Mouse (Mus musculus) ES-Bruce4 (cell line): ENCODE results near the gene Fto. TPM values are rescaled to one million over a fixed set of nuclear protein-coding genes. Genes with fewer than 3 reads are reported as not detected.

ENCODE experiments used
- H3K27ac ChIP-seq: 2 replicates; pipeline ENCODE4 v1.5.1; 2012; ENCODE audit warnings: low read length, inconsistent platforms; ENCODE audit not compliant: insufficient read depth
- H3K27me3 ChIP-seq: 2 replicates; pipeline ENCODE4 v1.6.1; 2012; ENCODE audit warnings: mild to moderate bottlenecking, low read length, inconsistent platforms; ENCODE audit not compliant: control insufficient read depth, poor library complexity, insufficient read depth, severe bottlenecking
- H3K36me3 ChIP-seq: 2 replicates; pipeline ENCODE4 v1.6.1; 2012; ENCODE audit warnings: inconsistent platforms, mild to moderate bottlenecking, low read length, moderate library complexity; ENCODE audit not compliant: control insufficient read depth, poor library complexity, insufficient read depth, severe bottlenecking
- H3K4me1 ChIP-seq: one replicate; pipeline ENCODE4 v1.8.1; 2011; ENCODE audit warnings: low read length; ENCODE audit not compliant: control insufficient read depth, insufficient read depth
- H3K4me3 ChIP-seq: 2 replicates; pipeline ENCODE4 v1.5.1; 2011; ENCODE audit warnings: low read depth, mild to moderate bottlenecking, low read length
- H3K9ac ChIP-seq: 2 replicates; pipeline ENCODE4 v1.6.1; 2012; ENCODE audit warnings: low read depth, mild to moderate bottlenecking, inconsistent platforms; ENCODE audit not compliant: poor library complexity, severe bottlenecking
- H3K9me3 ChIP-seq: replicated peaks from 2 replicates; pipeline ENCODE4 v1.6.1; 2012; ENCODE audit warnings: mild to moderate bottlenecking, low read length, inconsistent platforms; ENCODE audit not compliant: control insufficient read depth, poor library complexity, insufficient read depth, severe bottlenecking
- CTCF ChIP-seq: IDR thresholded peaks from one replicate; pipeline ENCODE4 v1.8.1; 2011; ENCODE audit warnings: low read depth, low read length
- EP300 ChIP-seq: IDR thresholded peaks from 2 replicates; pipeline ENCODE4 v1.6.1; 2011; ENCODE audit warnings: low read depth, low read length; ENCODE audit not compliant: insufficient read depth
- POLR2A ChIP-seq: IDR thresholded peaks from one replicate; pipeline ENCODE4 v1.8.1; 2011; ENCODE audit warnings: low read length; ENCODE audit not compliant: insufficient read depth
- polyA plus RNA-seq: library from polyadenylated mRNA; stranded (reverse); fragments of >200 nt; gene quantifications from 2 replicates; pipeline ENCODE4 v1.2.4, GENCODE M21; 2011; ENCODE audit warnings: low read depth; ENCODE audit not compliant: missing spikeins, insufficient read depth, insufficient read length

Gene Fto
- polyA plus RNA-seq, 1 experiment: 61.2 TPM

DNA sequence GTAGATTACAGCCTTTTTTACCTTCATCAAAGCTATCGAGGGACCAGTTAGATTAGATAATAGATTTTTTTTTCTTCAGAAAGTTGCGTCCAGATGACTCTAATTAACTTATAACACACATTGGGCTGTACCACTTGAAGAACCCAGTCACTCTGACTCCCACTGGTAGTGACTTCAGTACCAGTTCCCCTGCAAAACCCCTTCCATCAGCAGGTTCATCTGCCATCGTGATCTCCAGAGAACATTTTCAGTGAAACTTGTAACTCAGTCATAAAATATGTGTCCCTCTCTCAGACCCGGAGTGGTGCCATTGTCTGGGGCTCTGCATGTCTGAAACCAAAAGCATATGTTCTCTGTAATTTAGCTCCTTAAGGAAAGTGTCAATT is 211.5 kb downstream of the Fto start:
- no peak overlapping the region for H3K9ac ChIP-seq
- TF ChIP-seq CTCF: no peak
- no peak for TF ChIP-seq EP300
- no peak for TF ChIP-seq POLR2A
- no peaks in the 10 kb centered on the region for H3K36me3 ChIP-seq
- H3K4me1 ChIP-seq: no peaks in the 10 kb centered on the region
- H3K27ac ChIP-seq: no peak overlapping the region
- no peaks in the 10 kb centered on the region for H3K9me3 ChIP-seq
- H3K4me3 ChIP-seq: no peak overlapping the region
- no peaks in the 10 kb centered on the region for H3K27me3 ChIP-seq

DNA sequence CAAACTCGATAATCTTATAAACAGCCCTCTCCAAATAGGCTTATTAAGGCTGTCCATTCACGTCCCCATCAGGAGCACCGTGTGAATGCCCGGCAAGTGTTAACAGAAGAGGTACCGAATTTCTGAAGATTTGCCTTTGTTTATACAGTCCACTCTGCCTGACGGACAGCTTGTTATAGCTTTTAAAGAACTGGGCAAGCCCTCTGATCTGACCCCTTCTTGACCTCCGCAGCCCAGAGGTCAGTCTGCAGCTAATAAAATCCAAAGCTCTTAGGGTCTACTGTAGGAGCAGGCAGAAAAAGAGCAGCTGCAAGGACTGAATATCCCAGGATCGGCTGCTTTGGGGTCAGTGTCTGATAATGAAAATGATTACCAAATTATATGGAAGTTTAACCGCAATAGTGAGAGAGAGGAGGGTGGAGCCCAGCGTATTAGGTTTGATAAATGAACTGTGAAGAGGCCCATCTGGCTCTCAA is 212.1 kb downstream of the Fto start:
- Histone ChIP-seq H3K4me3 (no peak overlapping the region), H3K4me1 (no peaks in the 10 kb centered on the region), H3K27me3 (no peaks in the 10 kb centered on the region)

DNA sequence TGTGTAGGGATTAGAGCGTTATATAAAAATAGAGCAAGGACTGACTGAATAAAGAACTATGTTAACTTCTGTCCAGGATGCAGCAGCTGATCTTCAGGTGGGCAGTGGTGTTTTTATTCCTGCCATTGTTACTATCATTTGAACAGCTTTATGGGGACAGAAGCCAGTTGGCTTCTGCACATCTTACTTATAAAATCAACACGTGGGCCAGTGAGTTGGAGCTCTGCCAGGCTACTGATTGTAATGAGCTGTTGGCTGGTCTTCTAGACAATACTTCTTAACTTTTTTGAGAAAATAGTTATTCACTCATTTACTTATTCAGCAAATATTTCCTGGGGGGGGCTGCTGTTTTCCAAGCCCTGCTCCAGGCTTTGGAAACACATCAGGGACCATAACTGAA is 215.6 kb downstream of the Fto start:
- Histone ChIP-seq H3K4me1 (no peaks in the 10 kb centered on the region), H3K4me3 (no peak overlapping the region), H3K27me3 (no peaks in the 10 kb centered on the region), H3K36me3 (no peaks in the 10 kb centered on the region), H3K9me3 (no peaks in the 10 kb centered on the region), H3K9ac (no peak overlapping the region), H3K27ac (no peak overlapping the region)
- no peak for TF ChIP-seq EP300

More for the DNA sequence above, 212.1 kb downstream of the Fto start:
- H3K9me3 ChIP-seq: no peaks in the 10 kb centered on the region
- H3K27ac ChIP-seq: no peak overlapping the region
- TF ChIP-seq EP300 (no peak), POLR2A (no peak), CTCF (no peak)
- no peak overlapping the region for H3K9ac ChIP-seq
- H3K36me3 ChIP-seq: no peaks in the 10 kb centered on the region

- Histone ChIP-seq H3K9me3 (no peaks in the 10 kb centered on the region), H3K4me3 (no peak overlapping the region), H3K4me1 (no peaks in the 10 kb centered on the region), H3K36me3 (no peaks in the 10 kb centered on the region), H3K9ac (no peak overlapping the region), H3K27me3 (no peaks in the 10 kb centered on the region), H3K27ac (no peak overlapping the region)
- TF ChIP-seq EP300: no peak
Measured at GRCm38 (mm10) chr8:91529699-91530098, 216.4 kb downstream of the Fto start.

DNA sequence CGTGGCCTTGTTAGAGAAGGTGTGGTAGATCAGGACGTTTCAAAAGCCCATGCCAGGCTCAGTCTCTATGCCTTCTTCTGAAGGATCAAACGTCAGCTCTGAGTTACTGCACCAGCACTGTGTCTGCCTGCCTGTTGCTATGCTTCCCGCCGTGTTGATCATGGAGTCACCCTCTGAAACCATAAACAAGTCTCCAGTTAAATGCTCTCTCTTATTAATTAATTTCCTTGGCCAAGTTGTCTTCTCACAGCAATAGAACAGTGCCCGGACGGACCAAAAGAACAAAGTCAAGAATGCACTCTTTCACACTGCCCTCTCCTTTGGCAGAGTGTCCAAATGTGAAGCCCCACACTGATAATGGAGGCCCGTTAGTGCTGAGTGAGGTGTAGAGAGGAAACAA is 217.3 kb downstream of the Fto start:
- no peaks in the 10 kb centered on the region for H3K9me3 ChIP-seq
- H3K4me1 ChIP-seq: no peaks in the 10 kb centered on the region
- no peak overlapping the region for H3K27ac ChIP-seq
- TF ChIP-seq EP300 (no peak), POLR2A (no peak), CTCF (no peak)
- H3K27me3 ChIP-seq: no peaks in the 10 kb centered on the region
- no peak overlapping the region for H3K4me3 ChIP-seq
- H3K36me3 ChIP-seq: no peaks in the 10 kb centered on the region
- H3K9ac ChIP-seq: no peak overlapping the region

DNA sequence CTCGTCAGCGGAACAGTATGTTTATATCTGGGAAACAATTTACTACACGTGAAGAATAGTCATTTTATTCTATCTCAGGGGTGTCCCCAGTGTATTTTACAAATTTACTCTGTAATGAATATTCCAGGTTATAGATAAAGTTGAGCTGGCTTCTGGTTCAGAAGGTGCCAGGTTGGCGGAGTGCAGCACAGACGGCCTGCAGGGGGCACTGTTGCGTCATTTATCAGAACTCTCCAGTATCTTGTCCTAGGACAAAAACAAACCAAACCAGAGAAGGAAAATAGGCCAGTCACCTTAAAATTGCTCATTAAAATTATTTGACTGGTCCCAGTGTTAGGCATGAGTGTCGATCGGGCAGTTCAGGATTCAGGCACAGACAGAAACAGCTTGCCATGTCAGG is 218.6 kb downstream of the Fto start:
- no peaks in the 10 kb centered on the region for H3K36me3 ChIP-seq
- H3K27ac ChIP-seq: no peak overlapping the region
- no peak overlapping the region for H3K4me3 ChIP-seq
- no peaks in the 10 kb centered on the region for H3K4me1 ChIP-seq
- no peaks in the 10 kb centered on the region for H3K9me3 ChIP-seq
- no peaks in the 10 kb centered on the region for H3K27me3 ChIP-seq
- H3K9ac ChIP-seq: no peak overlapping the region
- no peak for TF ChIP-seq POLR2A
- peak; percentile 81 for TF ChIP-seq CTCF
- TF ChIP-seq EP300: no peak
